Mouse (Mus musculus) left cerebral cortex, postnatal 36 days (tissue): Measurements from ENCODE around the gene Tln2. TPM values are rescaled to one million over a fixed set of nuclear protein-coding genes. Genes with fewer than 3 reads are reported as not detected.
"Not testable (repeated sequence)": the region's sequence is repeated elsewhere in the genome, so short reads cannot be mapped to it uniquely, and the experiment has no call there.

Experiments
- DNase-seq, 2 experiments: peaks; one replicate each; pipeline ENCODE4 v3.0.0; 2021 to 2022; ENCODE audit warnings: low spot score in 2 of 2, mixed read lengths in 1 of 2
- intact Hi-C: fragments of 180-260 bp; cut with DNase I; formaldehyde crosslinking; loops from one replicate; pipeline ENCODE4 v1.15.1; 2025
- total RNA-seq, 2 experiments: library from RNA; stranded (reverse); gene quantifications; 2 replicates each; pipeline ENCODE4 v1.2.3; 2021

The Tln2 gene
- total RNA-seq, 2 experiments from 2014 or later = 93.8 to 104 TPM

- DNase-seq = no peak
- intact Hi-C loops = no loop called here
These were observed 259.2 kb downstream of the Tln2 start for GRCm38 (mm10) chr9:67300346-67300745.

GRCm38 (mm10) chr9:67299164-67299563 lies 260.3 kb downstream of the Tln2 start:
- intact Hi-C loops = no loop called here
- no peak for DNase-seq

- no peak for DNase-seq
- intact Hi-C loops = no loop called here
These were observed 262.1 kb downstream of the Tln2 start for GRCm38 (mm10) chr9:67297236-67297889.

- DNase-seq = no peak
- intact Hi-C loops = no loop called here
These were observed 272.0 kb downstream of the Tln2 start for GRCm38 (mm10) chr9:67287457-67287856.

GRCm38 (mm10) chr9:67286801-67287200 lies 272.7 kb downstream of the Tln2 start:
- DNase-seq = no peak
- intact Hi-C loops = no loop called here

GRCm38 (mm10) chr9:67285544-67285943 lies 274.0 kb downstream of the Tln2 start:
- intact Hi-C loops = no loop called here
- DNase-seq = no peak

GRCm38 (mm10) chr9:67281812-67282211 lies 277.7 kb downstream of the Tln2 start:
- DNase-seq = no peak
- intact Hi-C loops = no loop called here

- intact Hi-C loops, DNase-seq: not testable (repeated sequence)
These were observed 279.2 kb downstream of the Tln2 start for GRCm38 (mm10) chr9:67280311-67280710.

GRCm38 (mm10) chr9:67276446-67276845 lies 283.1 kb downstream of the Tln2 start:
- intact Hi-C loops = no loop called here
- DNase-seq = peak; percentile 25 to 35

- intact Hi-C loops = no loop called here
- no peak for DNase-seq
These were observed 285.2 kb downstream of the Tln2 start for GRCm38 (mm10) chr9:67274296-67274695.

- DNase-seq = no peak
- intact Hi-C loops = no loop called here
These were observed 286.1 kb downstream of the Tln2 start for GRCm38 (mm10) chr9:67273362-67273761.

GRCm38 (mm10) chr9:67270734-67271133 lies 288.8 kb downstream of the Tln2 start:
- DNase-seq = no peak
- intact Hi-C loops = no loop called here

GRCm38 (mm10) chr9:67270061-67270595 lies 289.4 kb downstream of the Tln2 start:
- no peak for DNase-seq
- intact Hi-C loops = no loop called here

GRCm38 (mm10) chr9:67267276-67267990 lies 292.1 kb downstream of the Tln2 start:
- no peak for DNase-seq
- intact Hi-C loops = no loop called here

- peak; percentile 13 to 18 for DNase-seq
- intact Hi-C loops = no loop called here
These were observed 294.0 kb downstream of the Tln2 start for GRCm38 (mm10) chr9:67265513-67265912.

- intact Hi-C loops = no loop called here
- no peak for DNase-seq
These were observed 294.6 kb downstream of the Tln2 start for GRCm38 (mm10) chr9:67264896-67265295.

- no peak for DNase-seq
- intact Hi-C loops = no loop called here
These were observed 298.5 kb downstream of the Tln2 start for GRCm38 (mm10) chr9:67260835-67261599.

GRCm38 (mm10) chr9:67250141-67250540 lies 309.4 kb downstream of the Tln2 start:
- intact Hi-C loops = no loop called here

GRCm38 (mm10) chr9:67247365-67247950 lies 312.0 kb downstream of the Tln2 start:
- DNase-seq = no peak
- intact Hi-C loops = no loop called here

More at GRCm38 (mm10) chr9:67250141-67250540, 309.4 kb downstream of the Tln2 start:
- no peak for DNase-seq

- no peak for DNase-seq
- intact Hi-C loops = no loop called here
These were observed 314.2 kb downstream of the Tln2 start for GRCm38 (mm10) chr9:67245265-67245664.
